Comparison of ENCODE assay signal across 32 mouse cellular contexts in the genomic region with DNA sequence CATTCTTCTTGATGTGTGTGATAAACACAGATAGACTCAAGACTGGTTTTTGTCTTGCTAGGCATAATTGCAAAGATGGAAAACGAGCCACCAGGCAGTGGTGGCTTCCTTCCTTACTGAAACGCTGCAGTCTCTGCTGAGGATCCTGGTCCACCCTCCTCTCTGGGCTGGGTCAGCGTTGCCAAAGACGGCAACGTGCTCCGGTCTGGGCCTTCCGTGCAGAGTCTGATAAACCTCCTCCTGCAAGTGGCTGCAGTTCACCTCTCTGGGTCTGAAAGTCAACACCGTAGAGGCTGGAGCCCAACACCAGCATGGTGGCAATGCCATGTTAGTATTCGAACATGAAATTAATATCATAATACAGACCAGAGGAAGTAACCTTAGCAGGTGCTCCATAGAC.
"Had no signal": no experiment of that assay in that cellular context is flagged by ENCODE, and none has a peak within 500 bp of the region (broad histone marks: within the 10 kb centered on the region; RNA-seq: fewer than 3 reads in every experiment).

No protein-coding gene starts in this region.

- H3K9ac ChIP-seq: limb, embryonic 12.5 days; limb, embryonic 13.5 days; limb, embryonic 15.5 days; liver, embryonic 12.5 days; liver, embryonic 13.5 days; liver, embryonic 14.5 days; liver, embryonic 15.5 days; liver, postnatal 0 days; lung, embryonic 14.5 days; lung, embryonic 15.5 days; midbrain, embryonic 12.5 days; midbrain, embryonic 13.5 days; midbrain, embryonic 15.5 days had no signal

- ATAC-seq: liver, embryonic 12.5 days; liver, postnatal 0 days; lung, postnatal 0 days; midbrain, embryonic 13.5 days; midbrain, embryonic 15.5 days; midbrain, embryonic 16.5 days had no signal

- H3K27me3 ChIP-seq: limb, embryonic 12.5 days; limb, embryonic 13.5 days; limb, embryonic 15.5 days; liver, embryonic 12.5 days; liver, embryonic 13.5 days; liver, embryonic 15.5 days; lung, embryonic 15.5 days; megakaryocyte, embryonic 14.5 days; midbrain, embryonic 12.5 days; midbrain, embryonic 13.5 days; midbrain, embryonic 15.5 days had no signal

- DNase-seq: left cerebral cortex, postnatal 4 days; liver; liver, embryonic 13.5 days; liver, postnatal 0 days; lung, adult 18-20 months; lung, adult 2 months; lung, embryonic 14.5 days; lung, postnatal 10 days; lung, postnatal 14 days; lung, postnatal 36 days; lung, postnatal 4 days; midbrain, embryonic 14.5 days had no signal

- H3K27ac ChIP-seq: left cerebral cortex, adult 2 months; limb, embryonic 10.5 days; limb, embryonic 12.5 days; limb, embryonic 13.5 days; limb, embryonic 15.5 days; liver, embryonic 12.5 days; liver, embryonic 13.5 days; liver, embryonic 14.5 days; liver, embryonic 15.5 days; lung, embryonic 15.5 days; macrophage; midbrain, embryonic 10.5 days; midbrain, embryonic 12.5 days; midbrain, embryonic 13.5 days; midbrain, embryonic 15.5 days had no signal

- H3K9me3 ChIP-seq: limb, embryonic 10.5 days; limb, embryonic 12.5 days; limb, embryonic 13.5 days; limb, embryonic 15.5 days; liver, embryonic 12.5 days; liver, embryonic 13.5 days; liver, embryonic 15.5 days; lung, embryonic 15.5 days; megakaryocyte, embryonic 14.5 days; midbrain, embryonic 10.5 days; midbrain, embryonic 12.5 days; midbrain, embryonic 13.5 days; midbrain, embryonic 15.5 days had no signal

- H3K4me1 ChIP-seq: limb, embryonic 10.5 days; limb, embryonic 12.5 days; limb, embryonic 13.5 days; limb, embryonic 15.5 days; liver, embryonic 15.5 days; lung, embryonic 15.5 days; midbrain, embryonic 10.5 days; midbrain, embryonic 12.5 days; midbrain, embryonic 13.5 days; midbrain, embryonic 15.5 days had no signal

- H3K4me3 ChIP-seq: left cerebral cortex, adult 2 months; limb, embryonic 10.5 days; limb, embryonic 12.5 days; limb, embryonic 13.5 days; limb, embryonic 15.5 days; liver, embryonic 12.5 days; liver, embryonic 13.5 days; liver, embryonic 15.5 days; lung, embryonic 15.5 days; megakaryocyte, embryonic 14.5 days; midbrain, embryonic 10.5 days; midbrain, embryonic 12.5 days; midbrain, embryonic 13.5 days; midbrain, embryonic 15.5 days; myocyte had no signal

- H3K4me2 ChIP-seq: limb, embryonic 12.5 days; limb, embryonic 13.5 days; limb, embryonic 15.5 days; liver, embryonic 11.5 days; liver, embryonic 12.5 days; liver, embryonic 13.5 days; liver, embryonic 15.5 days; lung, embryonic 14.5 days; lung, embryonic 15.5 days; midbrain, embryonic 11.5 days; midbrain, embryonic 12.5 days; midbrain, embryonic 13.5 days; midbrain, embryonic 15.5 days had no signal
